Mouse (Mus musculus) right cerebral cortex, postnatal 4 days (tissue): ENCODE results near the gene Spats2l.
A peak's percentile ranks its signal among the peaks of the same experiment; 100 is the strongest.

Experiments used
- DNase-seq: peaks from one replicate; pipeline ENCODE4 v3.0.0-alpha.2; 2022

Gene Spats2l

GRCm38 (mm10) chr1:57991277-57991676 is 217.3 kb downstream of the Spats2l start:
- DNase-seq, result no peak

DNA sequence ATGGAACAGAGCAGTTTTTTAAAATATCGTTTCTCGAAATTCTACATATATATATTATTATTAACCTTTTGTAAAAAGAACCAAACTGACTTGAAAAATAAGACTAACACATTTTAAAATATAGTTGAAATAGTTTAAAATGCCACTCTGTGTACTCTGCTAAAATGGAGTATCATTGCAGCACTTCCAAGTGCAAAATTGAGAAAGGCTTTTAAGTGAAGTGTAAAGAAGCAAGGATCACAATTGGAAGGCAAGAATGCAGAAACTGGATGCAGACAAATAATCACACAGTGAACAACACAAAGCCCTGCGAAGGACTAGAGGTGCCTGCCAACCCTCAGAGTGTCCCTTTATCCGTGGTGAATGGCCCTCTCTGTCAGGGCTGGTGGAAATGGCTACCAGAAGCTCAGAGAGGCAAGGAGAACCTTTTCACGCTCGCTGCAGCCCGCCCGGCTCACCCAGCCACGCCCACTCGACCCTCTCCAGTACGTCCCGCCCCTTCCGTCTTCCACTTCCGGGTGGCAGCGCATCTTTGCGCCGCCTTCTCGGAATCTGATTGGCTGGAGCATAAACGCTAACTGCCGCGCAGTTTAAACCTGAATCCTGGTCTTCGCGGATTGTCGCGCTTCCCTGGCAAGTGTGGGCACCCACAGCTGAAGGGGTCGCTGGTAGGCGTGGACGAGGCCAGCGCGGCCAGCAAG is 221.6 kb downstream of the Spats2l start, which contains the start of gene Sgo2a:
Sgo2a (plus strand) TSS at position 540 of the 701 bp plus-strand sequence.
- peak; percentile 91 for DNase-seq

DNA sequence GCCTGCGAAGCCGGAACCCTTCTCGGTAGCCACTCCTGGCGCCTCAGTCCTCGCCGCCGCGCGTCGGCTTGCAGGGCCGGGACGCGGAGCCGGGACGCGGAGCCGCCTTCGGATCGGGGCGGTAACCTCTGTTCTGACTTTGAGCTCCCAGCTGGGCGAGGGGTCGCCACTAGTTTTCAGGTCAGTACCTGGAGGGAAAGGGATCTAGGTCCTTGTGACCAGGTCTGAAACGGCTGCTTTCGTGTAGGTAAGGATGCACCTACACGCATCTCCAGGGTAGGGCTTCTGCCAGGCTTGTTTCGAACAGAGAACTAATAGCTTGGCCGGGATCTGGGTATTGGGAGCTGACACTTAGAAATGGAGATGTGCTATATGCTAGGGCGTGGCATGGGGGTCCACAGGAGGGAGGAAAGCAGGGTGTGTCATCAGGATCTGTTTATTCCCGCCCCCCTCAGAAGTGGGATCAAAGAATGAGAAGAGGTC is 222.2 kb downstream of the Spats2l start:
- DNase-seq, result no peak
